Mouse (Mus musculus) spleen, adult 2 months (tissue): ENCODE data around the gene Zmiz1.

ENCODE experiments used
- CTCF ChIP-seq: fragments of 200-500 bp; IDR thresholded peaks from 2 replicates; pipeline ENCODE4 v1.5.1; 2011; ENCODE audit warnings: mild to moderate bottlenecking, inconsistent platforms; ENCODE audit not compliant: insufficient read depth, insufficient read length, insufficient replicate concordance; ENCODE audit errors: extremely low read depth
- POLR2A ChIP-seq: fragments of 200-500 bp; IDR thresholded peaks from 2 replicates; pipeline ENCODE4 v1.6.1; 2011; ENCODE audit warnings: low read depth, low read length, inconsistent platforms

GRCm38 (mm10) chr14:25555848-25556247 is 96.9 kb downstream of the Zmiz1 start:
- TF ChIP-seq CTCF, result no peak
- no peak for TF ChIP-seq POLR2A
